Comparison of ENCODE assay signal across 8 mouse cellular contexts in genomic region chr16:33937567-33937966, GRCm38 (mm10). TPM values are rescaled to one million over a fixed set of nuclear protein-coding genes. Genes with fewer than 3 reads are reported as not detected.
DNase-seq lines count a peak whose midpoint lies in the region; ATAC-seq and TF ChIP-seq lines count a peak whose summit lies in the region.

No protein-coding gene starts in this region.

- peak; percentile 53 for DNase-seq in right cerebral cortex, adult 18-20 months
- DNase-seq in right cerebral cortex, postnatal 36 days (ENCODE audit: low spot score in 2 of 2), result no peak
- DNase-seq in heart, postnatal 25 days (ENCODE audit: low spot score), result peak; percentile 77
- peak; percentile 75 for DNase-seq in lung, embryonic 14.5 days
- DNase-seq in B cell, adult 2 months, result no peak
- no peak for DNase-seq in liver

- 50% methylated on average over 8 of the region's 8 CpGs for WGBS in lung, embryonic 14.5 days

- no peaks in the 10 kb centered on the region for H3K36me3 ChIP-seq in lung, embryonic 14.5 days (ENCODE audit: insufficient read depth)

- intact Hi-C loops in heart, postnatal 25 days (cut with DNase I), result loop anchor here (2.0 kb wide), 1 partner anchor 43 kb away; no protein-coding TSS in a partner anchor

- TF ChIP-seq CTCF in lung, embryonic 14.5 days (IDR thresholded peaks at IDR 0.05; ENCODE audit: low read depth), result no peak

- no peak overlapping the region for H3K4me3 ChIP-seq in lung, embryonic 14.5 days (ENCODE audit: low read depth, low read length)

- H3K4me1 ChIP-seq in lung, embryonic 14.5 days (ENCODE audit: insufficient read depth), result peaks cover 63% of the 10 kb centered on the region

- no peaks in the 10 kb centered on the region for H3K27me3 ChIP-seq in lung, embryonic 14.5 days (ENCODE audit: insufficient read depth, low read length)

- ATAC-seq in common myeloid progenitor, adult 5-6 weeks (replicated peaks; ENCODE audit: low read depth, poor library complexity, severe bottlenecking), result peak; percentile 79
- ATAC-seq in lung, embryonic 14.5 days (ENCODE audit: insufficient read depth), result peak; percentile 29; the same call in 1 of the 2 replicates
- no peak for ATAC-seq in erythroid progenitor cell, adult 5-6 weeks (replicated peaks; ENCODE audit: low FRiP score, poor library complexity, severe bottlenecking)

- 0 out of 2 replicates have a peak overlapping the region, but pooled peaks have one; percentile 31 for H3K27ac ChIP-seq in lung, embryonic 14.5 days (ENCODE audit: low read depth)

- no peaks in the 10 kb centered on the region for H3K9me3 ChIP-seq in lung, embryonic 14.5 days (ENCODE audit: low read depth, low read length)

- no peak overlapping the region for H3K9ac ChIP-seq in lung, embryonic 14.5 days

- no peak overlapping the region for H3K4me2 ChIP-seq in lung, embryonic 14.5 days

RNA-seq across cellular contexts. Expression of gene Umps, which starts 29.3 kb away (rescaled TPM):
- total RNA-seq in common myeloid progenitor, adult 5-6 weeks (2017), result 102 TPM in 2 replicates
- 1 to 10 TPM; 9.0 to 9.2 TPM for total RNA-seq in heart, postnatal 25 days (2021)
- 69.9 and 71.1 TPM in 2 replicates for polyA plus RNA-seq in lung, embryonic 14.5 days (2014; fragmentation: Nextera tagmentation; extraction: Ambion mirVana)
- total RNA-seq in erythroid progenitor cell, adult 5-6 weeks (2015; ENCODE audit: low replicate concordance), result 5.4 TPM in 2 replicates
- total RNA-seq in erythroid progenitor cell, adult 5-6 weeks (2017; ENCODE audit: low replicate concordance), result 8.5 and 9.2 TPM in 2 replicates

Comparison
In these comparisons a context has a peak if more than half of its experiments do, and no peak if none do; other contexts are left out.
1. DNase-seq: peak in right cerebral cortex, adult 18-20 months (single experiment), heart, postnatal 25 days (single experiment) and lung, embryonic 14.5 days (single experiment); none in right cerebral cortex, postnatal 36 days (0 of 2), B cell, adult 2 months (0 of 2) and liver (single experiment).
2. RNA of gene Umps, which starts 29.3 kb away (total RNA-seq): 102 TPM in common myeloid progenitor, adult 5-6 weeks; 5.4 to 9.2 TPM in erythroid progenitor cell, adult 5-6 weeks and 9.0 to 9.2 TPM in heart, postnatal 25 days; every median in the first group is over 10 times any median in the second.